Comparison of ENCODE assay signal across 8 mouse cellular contexts in the genomic region with DNA sequence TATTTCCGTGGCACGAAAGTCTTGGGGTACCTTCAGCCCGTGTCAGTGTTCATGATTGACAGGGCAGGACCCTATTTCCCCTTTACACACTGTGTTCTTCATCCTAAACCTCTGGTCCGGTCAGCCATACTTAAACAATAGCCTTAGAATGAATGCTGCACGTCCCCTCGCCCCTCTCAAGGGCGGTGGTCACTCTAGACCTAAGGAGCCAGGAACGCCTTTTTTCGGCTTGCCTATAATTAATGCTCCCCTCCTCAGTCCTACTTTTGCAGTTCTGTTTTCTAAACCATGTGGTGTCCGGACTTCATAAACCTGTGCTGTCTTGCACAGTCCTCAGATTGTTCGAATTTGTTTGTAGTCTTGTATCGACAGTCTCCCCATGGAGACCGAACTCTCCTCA. TPM values are rescaled to one million over a fixed set of nuclear protein-coding genes. Genes with fewer than 3 reads are reported as not detected.
A peak's percentile ranks its signal among the peaks of the same experiment; 100 is the strongest.
DNase-seq lines count a peak whose midpoint lies in the region; ATAC-seq and TF ChIP-seq lines count a peak whose summit lies in the region.

No protein-coding gene starts in this region.

- H3K4me3 ChIP-seq in megakaryocyte, embryonic 14.5 days (replicated peaks) = peak overlapping the region; percentile 97
- H3K4me3 ChIP-seq in liver, embryonic 13.5 days (replicated peaks) = peak overlapping the region; percentile 95
- H3K4me3 ChIP-seq in stomach, postnatal 0 days (ENCODE audit: low read depth, low read length) = peak overlapping the region; percentile 89; the same call in 1 of the 2 replicates

- H3K4me1 ChIP-seq in megakaryocyte, embryonic 14.5 days = peaks cover 32% of the 10 kb centered on the region
- peaks cover 33% of the 10 kb centered on the region for H3K4me1 ChIP-seq in liver, embryonic 13.5 days (replicated peaks)
- no peaks in the 10 kb centered on the region; the same call in none of the 2 replicates for H3K4me1 ChIP-seq in stomach, postnatal 0 days (replicated peaks; ENCODE audit: control insufficient read depth, insufficient read depth)

- peak; percentile 58 for DNase-seq in cerebellum, adult 9-10 months
- no peak for DNase-seq in cerebellum, adult 11 months
- no peak for DNase-seq in liver, embryonic 13.5 days
- no peak for DNase-seq in stomach, postnatal 0 days (ENCODE audit: low spot score)
- DNase-seq in urinary bladder, postnatal 14 days (ENCODE audit: low spot score) = no peak
- DNase-seq in left cerebral cortex, adult 9 months (ENCODE audit: low spot score in 2 of 2) = no peak

- H3K4me2 ChIP-seq in liver, embryonic 13.5 days = peak overlapping the region; percentile 93
- H3K4me2 ChIP-seq in stomach, postnatal 0 days (replicated peaks; ENCODE audit: low read depth) = peak overlapping the region; percentile 68; the same call in 1 of the 2 replicates

- no peak for TF ChIP-seq CTCF in stomach, postnatal 0 days (IDR thresholded peaks at IDR 0.05; ENCODE audit: low read depth)

- no peak overlapping the region for H3K27ac ChIP-seq in liver, embryonic 13.5 days
- H3K27ac ChIP-seq in stomach, postnatal 0 days (replicated peaks) = peak overlapping the region; percentile 99; the same call in 1 of the 2 replicates

- H3K9me3 ChIP-seq in megakaryocyte, embryonic 14.5 days = no peaks in the 10 kb centered on the region
- H3K9me3 ChIP-seq in liver, embryonic 13.5 days (replicated peaks) = no peaks in the 10 kb centered on the region
- no peaks in the 10 kb centered on the region for H3K9me3 ChIP-seq in stomach, postnatal 0 days (ENCODE audit: control insufficient read depth, low read length)

- H3K27me3 ChIP-seq in megakaryocyte, embryonic 14.5 days (replicated peaks) = peaks cover 2% of the 10 kb centered on the region
- H3K27me3 ChIP-seq in liver, embryonic 13.5 days = 0 out of 2 replicates have a peak, but pooled peaks cover 11% of the 10 kb centered on the region
- H3K27me3 ChIP-seq in stomach, postnatal 0 days (ENCODE audit: control insufficient read depth, insufficient read depth, low read length) = no peaks in the 10 kb centered on the region

- no peak for ATAC-seq in megakaryocyte, adult 5-6 weeks (ENCODE audit: poor library complexity, severe bottlenecking)
- no peak for ATAC-seq in liver, embryonic 13.5 days (ENCODE audit: low read depth)
- ATAC-seq in stomach, postnatal 0 days (ENCODE audit: low FRiP score, low TSS enrichment) = no peak

- 41% methylated on average over 13 of the region's 13 CpGs for WGBS in liver, embryonic 13.5 days (ENCODE audit: insufficient replicate concordance)
- WGBS in stomach, postnatal 0 days = 36% methylated on average over 13 of the region's 13 CpGs

- TF ChIP-seq EP300 in stomach, postnatal 0 days (optimal IDR thresholded peaks at IDR 0.05) = no peak

- peak overlapping the region; percentile 98 for H3K9ac ChIP-seq in liver, embryonic 13.5 days
- H3K9ac ChIP-seq in stomach, postnatal 0 days (ENCODE audit: low read length) = 0 out of 2 replicates have a peak overlapping the region, but pooled peaks have one; percentile 88

- H3K36me3 ChIP-seq in megakaryocyte, embryonic 14.5 days (replicated peaks; ENCODE audit: low read length) = peaks cover 28% of the 10 kb centered on the region
- H3K36me3 ChIP-seq in liver, embryonic 13.5 days = peaks cover 25% of the 10 kb centered on the region
- no peaks in the 10 kb centered on the region; the same call in 1 of the 2 replicates for H3K36me3 ChIP-seq in stomach, postnatal 0 days (ENCODE audit: control insufficient read depth, insufficient read depth, low read length)

RNA-seq across cellular contexts. Expression of gene Slc38a2, which starts 1.2 kb away (rescaled TPM):
- 4.2 and 5.6 TPM in 2 replicates for polyA plus RNA-seq in megakaryocyte, embryonic 14.5 days (2012; ENCODE audit: insufficient read depth, low replicate concordance)
- total RNA-seq in megakaryocyte, adult 5-6 weeks (2015) = 125 and 137 TPM in 2 replicates
- total RNA-seq in megakaryocyte, adult 5-6 weeks (2017) = 63.8 and 68.3 TPM in 2 replicates
- polyA plus RNA-seq in liver, embryonic 13.5 days (2015; fragmentation: Nextera tagmentation; extraction: Ambion mirVana) = 33.8 and 45.3 TPM in 2 replicates
- polyA plus RNA-seq in stomach, postnatal 0 days (2015; fragmentation: Nextera tagmentation; extraction: Ambion mirVana) = 55.3 and 63.0 TPM in 2 replicates

RNA-seq across cellular contexts. Expression of gene Slc38a1, which starts 58.1 kb away (rescaled TPM):
- polyA plus RNA-seq in megakaryocyte, embryonic 14.5 days (2012; ENCODE audit: insufficient read depth, low replicate concordance) = 22.9 and 64.1 TPM in 2 replicates
- total RNA-seq in megakaryocyte, adult 5-6 weeks (2015) = 58.7 and 69.9 TPM in 2 replicates
- total RNA-seq in megakaryocyte, adult 5-6 weeks (2017) = 43.8 and 48.4 TPM in 2 replicates
- 29.6 and 40.1 TPM in 2 replicates for polyA plus RNA-seq in liver, embryonic 13.5 days (2015; fragmentation: Nextera tagmentation; extraction: Ambion mirVana)
- 34.4 and 38.5 TPM in 2 replicates for polyA plus RNA-seq in stomach, postnatal 0 days (2015; fragmentation: Nextera tagmentation; extraction: Ambion mirVana)
